Mouse (Mus musculus) Patski (cell line): ENCODE data around the gene Samd8. TPM values are rescaled to one million over a fixed set of nuclear protein-coding genes. Genes with fewer than 3 reads are reported as not detected.

Source experiments
- ATAC-seq: fragments of 100-300 bp; one replicate; pipeline ENCODE4 v1.8.0; 2021
- CTCF ChIA-PET: fragments of 350-600 bp; sonication (Branson Sonifier 250); formaldehyde crosslinking; loops from one replicate; lab custom pipeline; 2022; ENCODE audit warnings: inconsistent platforms; lab: Charles Lee
- POLR2A ChIA-PET: fragments of 350-600 bp; sonication (Branson Sonifier 250); formaldehyde crosslinking; loops from one replicate; lab custom pipeline; 2022; ENCODE audit warnings: antibody characterized with exemption, inconsistent platforms; lab: Charles Lee
- DNase-seq: peaks from one replicate; pipeline ENCODE4 v3.0.0-alpha.2; 2011; ENCODE audit warnings: low read depth, low spot score
- H3K27me3 ChIP-seq: fragments of 371-371 bp; one replicate; pipeline ENCODE4 v1.5.1; 2021
- CTCF ChIP-seq: fragments of 100-300 bp; IDR thresholded peaks from one replicate; pipeline ENCODE4 v1.5.1; 2021
- in situ Hi-C: fragments of 300-500 bp; cut with MboI; formaldehyde crosslinking; loops from 3 replicates; pipeline ENCODE4 v1.11.1; 2018; ENCODE audit warnings: low pct_unique_long_range_greater_than_20kb, mixed read lengths
- polyA plus RNA-seq: library from polyadenylated mRNA; unstranded; gene quantifications from one replicate; pipeline ENCODE4 v1.2.3, GENCODE M21; 2021

Samd8 gene
- polyA plus RNA-seq, 1 experiment from 2014 or later = 26.1 TPM

DNA sequence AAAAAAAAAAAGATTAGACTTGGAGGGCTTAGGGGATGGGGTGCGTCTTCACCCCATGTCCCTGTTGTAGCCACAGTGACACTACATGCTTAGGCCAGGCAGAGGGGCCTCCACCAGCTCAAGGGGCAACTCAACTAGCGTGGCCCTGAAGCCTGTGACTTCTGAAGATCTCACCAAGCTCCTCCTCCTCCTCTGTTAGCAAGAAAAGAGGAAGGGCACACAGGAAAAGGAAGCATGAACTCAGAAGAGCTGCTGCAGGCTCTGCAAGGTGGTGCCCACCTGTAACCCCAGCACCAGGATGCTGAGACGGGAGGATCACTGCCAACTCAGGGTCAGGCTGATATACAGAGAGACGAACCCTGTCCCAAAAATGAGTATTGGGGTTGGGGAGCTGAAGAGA lies 61.0 kb downstream of the Samd8 start:
- TF ChIP-seq CTCF = no peak
- DNase-seq (no peak), ATAC-seq (no peak)
- ChIA-PET POLR2A (interaction anchor here (0.9 to 1.2 kb wide), 2 partner anchors 35 to 850 kb away, joined by 3 to 4 read pairs; no protein-coding TSS in a partner anchor), CTCF (interaction anchor here (2.2 kb wide), 1 partner anchor 36 kb away, joined by 12 read pairs; no protein-coding TSS in a partner anchor)
- no peaks in the 10 kb centered on the region for H3K27me3 ChIP-seq
- in situ Hi-C loops = loop anchor here (5.0 kb wide), 1 partner anchor 36 kb away; the partner anchor contains the start of gene Comtd1

DNA sequence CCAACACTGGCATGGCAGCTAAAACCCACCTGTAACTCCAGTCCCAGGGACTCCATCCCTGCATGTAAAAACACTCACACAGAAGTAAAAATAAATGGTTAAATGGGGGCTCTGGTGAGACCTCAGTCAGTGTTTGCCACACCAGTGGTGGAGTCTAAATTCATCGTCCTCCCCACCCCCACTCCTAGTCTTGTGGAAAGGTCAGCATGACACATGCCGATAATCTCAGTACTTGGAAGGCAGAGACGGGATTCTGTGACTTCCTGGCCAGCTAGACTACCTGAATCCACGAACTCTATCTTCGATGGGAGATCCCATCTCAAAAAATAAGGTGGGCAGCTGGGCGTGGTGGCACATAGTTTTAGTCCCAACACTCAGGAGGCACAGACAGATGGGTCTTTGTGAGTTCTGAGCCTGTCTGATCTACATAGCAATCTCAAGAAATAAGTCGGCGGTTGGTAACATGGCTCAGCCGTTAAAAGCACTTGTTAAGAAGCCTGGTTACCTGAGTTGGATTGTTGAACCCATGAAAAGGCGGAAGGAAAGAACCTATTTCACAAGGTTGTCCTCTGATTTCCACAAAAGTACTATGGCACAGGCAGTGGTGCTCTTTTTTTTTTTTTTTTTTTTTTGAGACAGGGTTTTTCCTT lies 61.5 kb downstream of the Samd8 start:
- no peak for TF ChIP-seq CTCF
- ChIA-PET POLR2A (interaction anchor here (0.9 to 1.2 kb wide), 3 partner anchors 35 to 849 kb away, joined by 3 to 4 read pairs (median 4); no protein-coding TSS in a partner anchor), CTCF (interaction anchor here (0.8 to 2.2 kb wide), 4 partner anchors 21 to 41 kb away, joined by 3 to 12 read pairs (median 4); no protein-coding TSS in a partner anchor)
- H3K27me3 ChIP-seq = no peaks in the 10 kb centered on the region
- no peak for DNase-seq
- in situ Hi-C loops = loop anchor here (5.0 kb wide), 1 partner anchor 35 kb away; the partner anchor contains the start of gene Comtd1
- no peak for ATAC-seq

- POLR2A ChIA-PET = interaction anchor here (1.1 kb wide), 1 partner anchor 42 kb away, joined by 4 read pairs; no protein-coding TSS in a partner anchor
- in situ Hi-C loops = loop anchor here (5.0 kb wide), 1 partner anchor 35 kb away; the partner anchor contains the start of gene Comtd1
- peak; percentile 71 for TF ChIP-seq CTCF
- DNase-seq = no peak
- CTCF ChIA-PET = interaction anchor here (0.8 to 2.2 kb wide), 5 partner anchors 12 to 40 kb away, joined by 3 to 12 read pairs (median 4); partner anchors contain the start of gene Vdac2
- ATAC-seq = no peak
- no peaks in the 10 kb centered on the region for H3K27me3 ChIP-seq
Measured at GRCm38 (mm10) chr14:21812590-21813162, 62.3 kb downstream of the Samd8 start.

- in situ Hi-C loops = loop anchor here (5.0 kb wide), 1 partner anchor 34 kb away; the partner anchor contains the start of gene Comtd1
- POLR2A ChIA-PET = interaction anchor here (1.1 kb wide), 1 partner anchor 41 kb away, joined by 4 read pairs; no protein-coding TSS in a partner anchor
- H3K27me3 ChIP-seq = no peaks in the 10 kb centered on the region
- TF ChIP-seq CTCF = no peak
- CTCF ChIA-PET = interaction anchor here (1.3 to 2.2 kb wide), 3 partner anchors 11 to 34 kb away, joined by 3 to 12 read pairs (median 4); partner anchors contain the start of gene Vdac2
- DNase-seq = no peak
- no peak for ATAC-seq
Measured at GRCm38 (mm10) chr14:21813216-21813615, 62.9 kb downstream of the Samd8 start.

DNA sequence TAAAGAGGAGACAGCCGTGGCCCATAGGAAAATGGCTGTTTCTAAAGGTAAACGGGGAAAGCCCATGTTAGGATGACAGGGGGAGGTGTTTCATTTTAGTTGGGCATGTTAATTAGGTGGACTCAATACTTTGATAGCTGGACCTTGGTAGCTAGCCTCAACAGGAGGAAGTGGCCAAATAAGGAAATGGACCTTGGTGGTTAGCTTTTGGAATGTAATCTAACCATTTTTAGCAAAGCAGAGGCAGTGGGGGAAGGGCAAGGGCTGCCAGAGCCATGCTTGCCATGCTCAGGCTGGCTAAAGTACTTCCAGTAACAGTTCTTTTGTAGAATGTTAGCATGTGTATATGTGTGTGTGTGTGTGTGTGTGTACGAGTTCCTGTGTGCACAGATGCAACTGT lies 63.5 kb downstream of the Samd8 start:
- ChIA-PET POLR2A (no interaction called here), CTCF (interaction anchor here (1.3 kb wide), 1 partner anchor 11 kb away, joined by 3 read pairs; the partner anchor contains the start of gene Vdac2)
- TF ChIP-seq CTCF = no peak
- in situ Hi-C loops = loop anchor here (5.0 kb wide), 1 partner anchor 33 kb away; the partner anchor contains the start of gene Comtd1
- no peaks in the 10 kb centered on the region for H3K27me3 ChIP-seq
- ATAC-seq (peak; percentile 21), DNase-seq (no peak)

GRCm38 (mm10) chr14:21814606-21815005 lies 64.3 kb downstream of the Samd8 start:
- TF ChIP-seq CTCF = no peak
- ATAC-seq = no peak
- no peak for DNase-seq
- ChIA-PET POLR2A (no interaction called here), CTCF (no interaction called here)
- in situ Hi-C loops = loop anchor here (5.0 kb wide), 1 partner anchor 33 kb away; the partner anchor contains the start of gene Comtd1
- H3K27me3 ChIP-seq = no peaks in the 10 kb centered on the region

- ATAC-seq (no peak), DNase-seq (no peak)
- POLR2A ChIA-PET = interaction anchor here (1.2 kb wide), 1 partner anchor 12 kb away, joined by 3 read pairs; no protein-coding TSS in a partner anchor
- in situ Hi-C loops = no loop called here
- CTCF ChIA-PET = no interaction called here
- H3K27me3 ChIP-seq = no peaks in the 10 kb centered on the region
- no peak for TF ChIP-seq CTCF
Measured at GRCm38 (mm10) chr14:21816255-21816654, 65.9 kb downstream of the Samd8 start.

- in situ Hi-C loops = no loop called here
- no peak for TF ChIP-seq CTCF
- no peaks in the 10 kb centered on the region for H3K27me3 ChIP-seq
- POLR2A ChIA-PET = no interaction called here
- CTCF ChIA-PET = no interaction called here
- ATAC-seq (no peak), DNase-seq (no peak)
Measured at GRCm38 (mm10) chr14:21817453-21817852, 67.1 kb downstream of the Samd8 start.

- ChIA-PET POLR2A (interaction anchor here (0.7 kb wide), 1 partner anchor 14 kb away, joined by 3 read pairs; no protein-coding TSS in a partner anchor), CTCF (interaction anchor here (0.9 to 2.7 kb wide), 4 partner anchors 8 to 28 kb away, joined by 3 to 10 read pairs (median 4); partner anchors contain the start of gene Comtd1)
- TF ChIP-seq CTCF = no peak
- in situ Hi-C loops = no loop called here
- no peaks in the 10 kb centered on the region for H3K27me3 ChIP-seq
- peak; percentile 62 for ATAC-seq
- no peak for DNase-seq
Measured at GRCm38 (mm10) chr14:21820880-21821505, 70.7 kb downstream of the Samd8 start.

GRCm38 (mm10) chr14:21822307-21822706 lies 72.0 kb downstream of the Samd8 start:
- POLR2A ChIA-PET = no interaction called here
- in situ Hi-C loops = no loop called here
- no peaks in the 10 kb centered on the region for H3K27me3 ChIP-seq
- ATAC-seq (no peak), DNase-seq (no peak)
- TF ChIP-seq CTCF = no peak
- CTCF ChIA-PET = interaction anchor here (0.6 to 2.7 kb wide), 2 partner anchors 26 to 27 kb away, joined by 3 to 10 read pairs; partner anchors contain the start of gene Comtd1
